Mouse (Mus musculus) urinary bladder, postnatal 25 days (tissue): ENCODE measurements around the gene Ccdc24.

Source experiments
- DNase-seq: peaks from one replicate; pipeline ENCODE4 v3.0.0; 2022; ENCODE audit warnings: low spot score

Ccdc24 gene

GRCm38 (mm10) chr4:117829260-117830123 is 42.9 kb downstream of the Ccdc24 start:
- DNase-seq: peak; percentile 65

- DNase-seq: no peak
These were observed 43.7 kb downstream of the Ccdc24 start for GRCm38 (mm10) chr4:117828572-117829145.

GRCm38 (mm10) chr4:117818032-117818431 is 54.3 kb downstream of the Ccdc24 start:
- no peak for DNase-seq

- DNase-seq: no peak
These were observed 55.6 kb downstream of the Ccdc24 start for GRCm38 (mm10) chr4:117816776-117817175.
